Mouse (Mus musculus) brain, embryonic 18.5 days (tissue): ENCODE data around the gene Cxcl12.

Source experiments
- DNase-seq: peaks from one replicate; pipeline ENCODE4 v3.0.0-alpha.2; 2012; ENCODE audit warnings: low read depth, low spot score

Cxcl12 gene

GRCm38 (mm10) chr6:117168321-117169011 lies at the start of gene Cxcl12:
TSS of gene Cxcl12 (plus strand) at chr6:117168535.
- no peak for DNase-seq

- DNase-seq = no peak
These were observed 46.3 kb upstream of the Cxcl12 start for GRCm38 (mm10) chr6:117122074-117122473.

- DNase-seq = no peak
These were observed 42.0 kb upstream of the Cxcl12 start for GRCm38 (mm10) chr6:117126356-117126755.

GRCm38 (mm10) chr6:117129443-117129842 lies 38.9 kb upstream of the Cxcl12 start:
- no peak for DNase-seq

GRCm38 (mm10) chr6:117130680-117131111 lies 37.6 kb upstream of the Cxcl12 start:
- DNase-seq = no peak

- no peak for DNase-seq
These were observed 33.8 kb upstream of the Cxcl12 start for GRCm38 (mm10) chr6:117134526-117134925.

- DNase-seq = no peak
These were observed 30.6 kb upstream of the Cxcl12 start for GRCm38 (mm10) chr6:117137735-117138134.

- DNase-seq = no peak
These were observed 27.4 kb upstream of the Cxcl12 start for GRCm38 (mm10) chr6:117140907-117141306.

- DNase-seq = no peak
These were observed 21.4 kb upstream of the Cxcl12 start for GRCm38 (mm10) chr6:117146951-117147350.

- no peak for DNase-seq
These were observed 16.7 kb upstream of the Cxcl12 start for GRCm38 (mm10) chr6:117151484-117152149.

GRCm38 (mm10) chr6:117153046-117153445 lies 15.3 kb upstream of the Cxcl12 start:
- DNase-seq = no peak

- no peak for DNase-seq
These were observed 11.5 kb upstream of the Cxcl12 start for GRCm38 (mm10) chr6:117156846-117157245.

- no peak for DNase-seq
These were observed 8.3 kb upstream of the Cxcl12 start for GRCm38 (mm10) chr6:117159710-117160690.

- DNase-seq = no peak
These were observed 4.8 kb upstream of the Cxcl12 start for GRCm38 (mm10) chr6:117163486-117163885.

- peak; percentile 71 for DNase-seq
These were observed 1.5 kb upstream of the Cxcl12 start for GRCm38 (mm10) chr6:117166581-117167425.

GRCm38 (mm10) chr6:117167426-117167730 lies 957 bp upstream of the Cxcl12 start:
- no peak for DNase-seq

GRCm38 (mm10) chr6:117169051-117169909 lies 945 bp downstream of the Cxcl12 start:
- DNase-seq = no peak

GRCm38 (mm10) chr6:117169910-117170747 lies 1.8 kb downstream of the Cxcl12 start:
- DNase-seq = no peak

- no peak for DNase-seq
These were observed 4.0 kb downstream of the Cxcl12 start for GRCm38 (mm10) chr6:117172358-117172757.
